Mouse (Mus musculus) forebrain, embryonic 10.5 days (tissue): ENCODE data around the gene Ldhc. TPM values are rescaled to one million over a fixed set of nuclear protein-coding genes. Genes with fewer than 3 reads are reported as not detected.
A peak's percentile ranks its signal among the peaks of the same experiment; 100 is the strongest.
"Not testable (repeated sequence)": the region's sequence is repeated elsewhere in the genome, so short reads cannot be mapped to it uniquely, and the experiment has no call there.

Experiments used
- DNase-seq: peaks from one replicate; pipeline ENCODE4 v3.0.0-alpha.2; 2017; ENCODE audit warnings: low spot score; ENCODE audit errors: extremely low spot score
- H3K27ac ChIP-seq: fragments of 300-500 bp; sonication (generic); 2 replicates; pipeline ENCODE4 v1.5.1; 2016; ENCODE audit warnings: mild to moderate bottlenecking
- H3K27me3 ChIP-seq: fragments of 300-500 bp; sonication (generic); 2 replicates; pipeline ENCODE4 v1.6.1; 2016; ENCODE audit warnings: mild to moderate bottlenecking; ENCODE audit not compliant: poor library complexity, severe bottlenecking
- H3K36me3 ChIP-seq: fragments of 300-500 bp; sonication (generic); replicated peaks from 2 replicates; pipeline ENCODE4 v1.6.1; 2016; ENCODE audit warnings: mild to moderate bottlenecking, moderate library complexity
- H3K4me1 ChIP-seq: fragments of 300-500 bp; sonication (generic); 2 replicates; pipeline ENCODE4 v1.6.1; 2016
- H3K4me3 ChIP-seq: fragments of 300-500 bp; sonication (generic); 2 replicates; pipeline ENCODE4 v1.5.1; 2016; ENCODE audit warnings: mild to moderate bottlenecking, moderate library complexity
- H3K9me3 ChIP-seq: fragments of 300-500 bp; sonication (generic); 2 replicates; pipeline ENCODE4 v1.6.1; 2016; ENCODE audit warnings: mild to moderate bottlenecking, moderate library complexity
- WGBS: fragments of 180-500 bp; shearing (Covaris S2); methylation state at CpG from one replicate; pipeline ENCODE4 v1.1.7; 2016; 5-methylcytosine and 5-hydroxymethylcytosine counted together
- polyA plus RNA-seq: library from polyadenylated mRNA; unstranded; fragments of >200 nt; fragmentation: Nextera tagmentation; extraction: Ambion mirVana; gene quantifications from 2 replicates; pipeline ENCODE4 v1.2.1, GENCODE M21; 2016

Ldhc gene
- polyA plus RNA-seq, 1 experiment from 2014 or later: 0.17 TPM

DNA sequence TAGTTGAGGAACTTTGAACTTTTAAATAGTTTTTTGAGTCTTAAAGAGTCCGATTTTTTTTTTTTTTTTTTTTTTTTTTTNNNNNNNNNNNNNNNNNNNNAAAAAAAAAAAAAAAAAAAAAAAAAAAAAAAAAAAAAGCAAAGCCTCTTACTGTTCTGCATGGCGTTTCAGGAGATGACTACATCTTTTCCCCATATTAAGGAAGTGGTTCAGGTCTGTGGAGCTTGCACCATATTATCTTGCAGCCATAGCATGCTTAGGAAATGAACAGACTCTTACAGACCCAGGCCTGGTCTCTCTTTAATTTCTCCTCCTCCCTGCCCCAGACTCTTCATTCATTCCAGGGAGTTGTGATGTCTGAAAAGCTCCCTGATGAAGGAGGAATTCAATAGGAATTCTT lies 20.0 kb downstream of the Ldhc start:
- no peak for DNase-seq
- Histone ChIP-seq H3K4me3 (no peak overlapping the region), H3K4me1 (no peaks in the 10 kb centered on the region), H3K27me3 (no peaks in the 10 kb centered on the region), H3K36me3 (peaks cover 48% of the 10 kb centered on the region), H3K27ac (no peak overlapping the region), H3K9me3 (no peaks in the 10 kb centered on the region)
- 92% methylated on average over 2 of the region's 2 CpGs for WGBS

DNA sequence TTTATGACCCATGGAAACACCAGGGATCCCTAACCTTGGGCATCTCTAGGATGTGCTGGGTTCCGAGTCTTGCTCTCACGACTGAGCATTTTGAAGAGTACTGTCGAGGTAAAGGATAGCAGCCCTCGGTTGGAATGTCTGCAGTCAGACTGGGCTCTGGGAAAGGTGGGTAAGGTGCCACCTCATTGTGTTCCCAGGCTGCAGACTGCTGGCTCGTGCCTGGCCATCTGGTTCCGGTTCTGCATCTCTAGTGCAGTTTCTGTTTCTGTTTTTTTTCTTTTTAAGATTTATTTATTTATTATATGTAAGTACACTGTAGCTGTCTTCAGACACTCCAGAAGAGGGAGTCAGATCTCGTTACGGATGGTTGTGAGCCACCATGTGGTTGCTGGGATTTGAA lies 20.9 kb downstream of the Ldhc start:
- H3K4me3 ChIP-seq, H3K27me3 ChIP-seq, H3K9me3 ChIP-seq, H3K4me1 ChIP-seq, H3K27ac ChIP-seq, DNase-seq: not testable (repeated sequence)
- 81% methylated on average over 8 of the region's 8 CpGs for WGBS
- H3K36me3 ChIP-seq: peaks cover 57% of the 10 kb centered on the region

DNA sequence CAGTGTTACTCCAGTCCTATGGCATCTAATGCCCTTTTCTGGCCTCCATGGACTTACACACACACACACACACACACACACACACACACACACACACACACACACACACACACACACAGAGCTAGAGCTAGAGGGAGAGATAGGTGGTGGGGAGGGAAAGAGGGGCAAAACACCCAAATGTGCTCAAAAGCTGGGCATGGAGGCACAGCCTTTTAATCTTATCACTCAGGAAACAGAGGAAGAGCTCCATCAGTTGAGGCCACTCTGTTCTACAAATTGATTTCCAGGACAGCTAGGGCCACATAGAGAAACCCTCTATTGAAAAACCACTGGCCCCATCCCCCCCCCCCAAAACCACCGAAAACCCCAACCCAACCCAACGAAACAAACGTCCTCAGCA lies 22.3 kb downstream of the Ldhc start:
- H3K27ac ChIP-seq: no peak overlapping the region
- H3K36me3 ChIP-seq: peaks cover 71% of the 10 kb centered on the region
- H3K27me3 ChIP-seq: no peaks in the 10 kb centered on the region
- H3K4me3 ChIP-seq: no peak overlapping the region
- no peaks in the 10 kb centered on the region for H3K9me3 ChIP-seq
- no peaks in the 10 kb centered on the region for H3K4me1 ChIP-seq
- DNase-seq: no peak
- WGBS: 89% methylated on average over 3 of the region's 3 CpGs

DNA sequence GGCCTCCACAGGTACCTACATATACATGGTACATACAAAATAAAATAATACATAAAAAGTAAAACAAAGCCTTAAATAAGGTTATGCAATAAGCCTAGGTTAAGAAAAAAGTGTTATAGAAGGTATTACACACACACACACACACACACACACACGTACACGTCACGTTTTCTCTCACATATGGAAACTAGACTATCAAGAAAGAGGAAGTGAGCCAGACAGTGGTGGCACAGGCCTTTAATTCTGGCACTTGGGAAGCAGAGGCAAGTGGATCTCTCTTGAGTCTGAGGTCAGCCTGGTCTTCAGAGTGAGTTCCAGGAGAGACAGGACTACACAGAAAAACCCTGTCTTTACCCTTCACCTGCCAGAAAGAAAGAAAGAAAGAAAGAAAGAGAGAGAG lies 34.5 kb downstream of the Ldhc start:
- no peaks in the 10 kb centered on the region for H3K9me3 ChIP-seq
- H3K4me1 ChIP-seq: no peaks in the 10 kb centered on the region
- H3K27ac ChIP-seq: no peak overlapping the region
- 95% methylated on average over 3 of the region's 3 CpGs for WGBS
- no peak overlapping the region for H3K4me3 ChIP-seq
- peaks cover 99% of the 10 kb centered on the region for H3K36me3 ChIP-seq
- DNase-seq: no peak
- H3K27me3 ChIP-seq: no peaks in the 10 kb centered on the region

DNA sequence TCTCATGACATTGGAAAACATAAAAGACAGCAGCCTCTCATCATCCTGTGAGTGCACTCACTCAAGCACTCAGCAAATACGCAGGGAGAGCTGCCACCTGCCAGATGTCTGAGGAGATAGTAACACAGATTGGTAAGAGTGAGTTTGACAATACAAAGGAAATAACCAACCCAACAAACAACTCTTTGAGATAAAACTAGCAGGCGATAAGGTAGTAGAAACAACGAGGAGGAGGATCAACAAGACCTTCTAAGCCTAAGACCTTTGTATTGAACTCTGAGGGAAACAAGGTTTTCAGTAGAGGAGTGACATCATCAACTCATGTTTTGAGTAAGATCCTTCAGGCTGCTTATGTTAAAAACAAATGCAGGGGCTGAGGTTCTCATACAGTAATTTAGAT lies 38.3 kb downstream of the Ldhc start:
- peaks cover 98% of the 10 kb centered on the region for H3K36me3 ChIP-seq
- WGBS: 90% methylated on average over 3 of the region's 3 CpGs

DNA sequence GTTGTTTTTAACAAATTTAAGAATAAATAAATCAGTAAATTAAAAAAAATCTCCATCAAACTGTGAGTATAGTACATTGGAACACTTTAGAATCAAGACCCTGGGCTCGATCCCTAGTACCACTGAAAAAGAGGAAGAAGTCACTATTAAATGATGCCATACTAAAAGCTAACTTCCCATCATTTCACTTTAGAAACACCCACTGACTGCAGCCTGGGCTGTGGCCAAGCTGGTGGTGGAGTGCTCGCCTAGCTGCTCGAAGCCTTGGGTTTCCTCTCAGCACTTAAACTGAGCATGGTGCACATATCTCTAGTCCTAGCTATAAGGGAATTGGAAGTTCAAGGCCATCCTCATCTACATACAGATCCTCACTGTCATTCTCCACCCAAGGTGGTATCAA lies 50.2 kb downstream of the Ldhc start:
- 97% methylated on average over 3 of the region's 3 CpGs for WGBS
- Histone ChIP-seq H3K36me3 (peaks cover 98% of the 10 kb centered on the region), H3K27me3 (no peaks in the 10 kb centered on the region), H3K4me3 (no peak overlapping the region), H3K9me3 (no peaks in the 10 kb centered on the region), H3K27ac (no peak overlapping the region), H3K4me1 (peaks cover under 1% of the 10 kb centered on the region; the same call in 1 of the 2 replicates)
- no peak for DNase-seq

More for the DNA sequence above, 38.3 kb downstream of the Ldhc start:
- no peaks in the 10 kb centered on the region for H3K9me3 ChIP-seq
- no peak overlapping the region for H3K27ac ChIP-seq
- H3K27me3 ChIP-seq: no peaks in the 10 kb centered on the region
- H3K4me1 ChIP-seq: no peaks in the 10 kb centered on the region
- H3K4me3 ChIP-seq: no peak overlapping the region
- no peak for DNase-seq

DNA sequence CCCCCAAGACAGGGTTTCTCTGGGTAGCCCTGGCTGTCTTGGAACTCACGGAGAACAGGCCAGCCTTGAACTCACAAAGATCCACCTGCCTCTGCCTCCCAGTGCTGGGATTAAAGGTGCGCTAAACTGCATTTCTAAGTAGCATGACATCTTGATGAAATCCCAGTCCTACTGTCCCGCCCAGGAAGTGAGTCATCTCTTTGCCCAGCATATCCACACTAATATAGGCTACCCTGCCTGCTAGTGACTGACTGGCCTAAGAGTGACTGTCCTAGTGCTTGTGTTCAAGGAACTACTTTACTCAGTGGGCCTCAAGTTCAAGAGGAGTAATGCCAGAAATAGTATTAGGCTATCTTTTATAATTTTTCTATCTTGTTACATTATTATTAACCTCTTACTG lies 55.4 kb downstream of the Ldhc start:
- no peaks in the 10 kb centered on the region for H3K27me3 ChIP-seq
- peaks cover 27% of the 10 kb centered on the region for H3K4me1 ChIP-seq
- H3K9me3 ChIP-seq: no peaks in the 10 kb centered on the region
- WGBS: 91% methylated on average over 3 of the region's 3 CpGs
- no peak overlapping the region for H3K4me3 ChIP-seq
- DNase-seq: no peak
- H3K27ac ChIP-seq: no peak overlapping the region
- H3K36me3 ChIP-seq: peaks cover 66% of the 10 kb centered on the region

DNA sequence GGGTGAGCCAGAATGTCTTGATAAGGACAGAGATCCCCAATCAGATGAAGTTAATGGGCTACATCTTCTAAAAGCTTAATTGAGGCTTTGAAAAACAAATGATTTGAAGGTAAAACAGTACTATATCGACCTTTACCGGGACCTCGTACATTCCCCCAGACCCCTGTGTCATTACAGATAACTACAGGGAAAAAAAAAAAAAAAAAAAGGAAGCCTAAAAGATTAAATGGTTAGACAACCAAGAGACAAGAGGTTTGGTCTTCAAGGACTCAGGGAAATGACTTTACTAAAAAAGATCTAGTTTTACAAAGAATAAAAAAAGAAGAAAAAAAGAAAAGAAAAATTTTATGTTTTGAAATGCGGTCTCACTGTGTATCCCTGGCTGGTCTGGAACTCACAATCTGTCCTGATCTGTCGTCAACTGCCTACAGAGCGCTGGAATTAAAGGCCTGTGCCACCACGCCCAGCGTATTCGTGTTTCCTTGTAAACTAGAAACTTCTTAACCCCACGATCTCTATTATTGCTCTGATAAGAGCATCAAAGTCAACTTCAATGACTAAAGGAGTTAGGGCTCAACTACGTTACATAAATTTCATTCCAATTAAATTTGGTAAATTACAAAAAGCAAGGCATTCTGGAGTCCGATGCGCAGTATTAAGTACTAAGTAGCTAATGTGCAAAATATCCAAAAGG lies 57.8 kb downstream of the Ldhc start:
- 22% methylated on average over 13 of the region's 13 CpGs for WGBS
- Histone ChIP-seq H3K4me1 (peaks cover 27% of the 10 kb centered on the region), H3K27ac (peak overlapping the region; percentile 99), H3K4me3 (peak overlapping the region; percentile 94), H3K9me3 (no peaks in the 10 kb centered on the region), H3K36me3 (peaks cover 42% of the 10 kb centered on the region), H3K27me3 (no peaks in the 10 kb centered on the region)
- DNase-seq: no peak

DNA sequence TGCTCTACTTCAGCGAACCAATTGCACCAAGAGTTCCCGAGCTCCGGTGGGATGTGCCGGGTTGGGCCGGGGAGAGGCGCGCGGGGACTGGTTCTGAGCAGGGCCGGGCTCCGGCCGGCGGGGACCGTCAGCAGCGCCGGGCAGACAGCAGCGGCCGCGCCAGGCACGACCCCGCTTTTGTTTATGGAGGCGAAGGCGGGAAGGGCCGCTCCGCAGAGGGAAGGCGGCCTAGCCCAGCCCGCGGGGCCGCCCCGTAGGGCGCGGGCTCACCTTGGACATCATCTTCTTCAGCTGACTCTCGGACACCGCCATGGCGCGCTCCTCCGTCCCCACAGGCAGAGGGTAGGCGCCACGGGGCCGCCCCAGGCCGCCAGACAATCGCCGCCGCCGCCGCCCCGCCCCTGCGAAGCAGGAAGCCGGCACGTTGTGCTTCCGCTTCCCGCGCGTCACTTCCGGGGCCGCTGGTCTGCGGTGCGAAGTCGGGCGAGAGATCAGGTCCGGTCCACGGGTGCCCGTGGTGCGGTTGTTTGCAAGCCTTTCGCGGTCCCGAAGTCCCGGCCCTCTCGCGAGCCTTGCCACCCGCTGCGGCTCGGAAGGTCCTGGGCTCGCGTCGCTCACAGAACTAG lies 58.7 kb downstream of the Ldhc start, which contains the start of gene Tsg101:
Gene Tsg101 (minus strand): TSS at position 419 of the 626 bp plus-strand sequence.
- peak within 1 kb of the TSS; percentile 99 for H3K27ac ChIP-seq
- H3K27me3 ChIP-seq: no peaks in the 10 kb centered on the region
- H3K4me1 ChIP-seq: peaks cover 27% of the 10 kb centered on the region
- peaks cover 34% of the 10 kb centered on the region for H3K36me3 ChIP-seq
- DNase-seq: peak; percentile 91
- H3K4me3 ChIP-seq: peak within 1 kb of the TSS; percentile 94
- WGBS: under 1% methylated on average over 75 of the region's 75 CpGs
- H3K9me3 ChIP-seq: no peaks in the 10 kb centered on the region

DNA sequence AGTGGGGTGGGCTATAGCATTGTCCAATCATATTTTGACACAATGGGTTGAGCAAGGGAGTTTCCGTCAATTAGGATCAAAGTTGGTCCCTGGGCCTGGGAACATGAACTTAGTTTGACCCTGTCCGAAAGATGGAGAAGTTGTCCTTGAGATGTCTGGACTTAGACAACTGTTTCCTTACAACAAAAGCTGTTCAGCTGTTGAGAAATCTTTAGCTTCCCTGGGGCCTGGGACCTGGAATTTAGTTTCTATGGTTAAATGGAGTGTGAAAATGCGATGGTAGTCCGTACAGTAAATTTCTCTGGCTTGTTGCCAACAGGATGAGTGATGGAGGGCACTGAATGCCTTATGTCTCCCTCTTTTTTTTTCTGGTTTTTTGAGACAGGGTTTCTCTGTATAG lies 61.1 kb downstream of the Ldhc start:
- no peak overlapping the region for H3K4me3 ChIP-seq
- no peaks in the 10 kb centered on the region for H3K27me3 ChIP-seq
- no peaks in the 10 kb centered on the region for H3K9me3 ChIP-seq
- H3K36me3 ChIP-seq: peaks cover 17% of the 10 kb centered on the region
- DNase-seq: no peak
- 93% methylated on average over 4 of the region's 4 CpGs for WGBS
- no peak overlapping the region for H3K27ac ChIP-seq
- peaks cover 22% of the 10 kb centered on the region for H3K4me1 ChIP-seq

Other genes starting within 250 kb of the Ldhc start
- 15.6 and 16.7 TPM in 2 replicates for gene Sergef, start 221.4 kb upstream of the Ldhc start, polyA plus RNA-seq
- gene Tph1, start 188.7 kb upstream of the Ldhc start, polyA plus RNA-seq: 0.32 TPM in 1 of 2 replicates, not detected in the other
- gene Saal1, start 150.5 kb upstream of the Ldhc start, polyA plus RNA-seq: 45.4 and 47.6 TPM in 2 replicates
- gene Saa3, start 145.5 kb upstream of the Ldhc start, polyA plus RNA-seq: 0.06 and 0.24 TPM in 2 replicates
- not detected in 2 replicates for gene Saa4, start 128.6 kb upstream of the Ldhc start, polyA plus RNA-seq
- 0.33 and 0.48 TPM in 2 replicates for gene Saa1, start 118.2 kb upstream of the Ldhc start, polyA plus RNA-seq
- gene Saa2, start 109.4 kb upstream of the Ldhc start, polyA plus RNA-seq: 0.35 TPM in 1 of 2 replicates, not detected in the other
- 16.2 and 18.7 TPM in 2 replicates for gene Hps5, start 65.1 kb upstream of the Ldhc start, polyA plus RNA-seq
- 51.2 and 54.1 TPM in 2 replicates for gene Gtf2h1, start 65.1 kb upstream of the Ldhc start, polyA plus RNA-seq
- gene Ldha, start 19.7 kb upstream of the Ldhc start, polyA plus RNA-seq: 3,398 and 3,630 TPM in 2 replicates
- gene Tsg101, start 58.8 kb downstream of the Ldhc start, polyA plus RNA-seq: 259 and 274 TPM in 2 replicates
- 13.4 and 14.6 TPM in 2 replicates for gene Uevld, start 97.3 kb downstream of the Ldhc start, polyA plus RNA-seq
- gene Gm9999, start 122.4 kb downstream of the Ldhc start, polyA plus RNA-seq: not detected in 2 replicates
- 10.9 and 11.4 TPM in 2 replicates for gene Spty2d1, start 147.2 kb downstream of the Ldhc start, polyA plus RNA-seq
- 9.8 and 10.5 TPM in 2 replicates for gene Tmem86a, start 189.4 kb downstream of the Ldhc start, polyA plus RNA-seq